Mouse (Mus musculus): ENCODE results near the gene Cpne5.
"Not testable (repeated sequence)": the region's sequence is repeated elsewhere in the genome, so short reads cannot be mapped to it uniquely, and the experiment has no call there.

Cpne5 gene

DNA sequence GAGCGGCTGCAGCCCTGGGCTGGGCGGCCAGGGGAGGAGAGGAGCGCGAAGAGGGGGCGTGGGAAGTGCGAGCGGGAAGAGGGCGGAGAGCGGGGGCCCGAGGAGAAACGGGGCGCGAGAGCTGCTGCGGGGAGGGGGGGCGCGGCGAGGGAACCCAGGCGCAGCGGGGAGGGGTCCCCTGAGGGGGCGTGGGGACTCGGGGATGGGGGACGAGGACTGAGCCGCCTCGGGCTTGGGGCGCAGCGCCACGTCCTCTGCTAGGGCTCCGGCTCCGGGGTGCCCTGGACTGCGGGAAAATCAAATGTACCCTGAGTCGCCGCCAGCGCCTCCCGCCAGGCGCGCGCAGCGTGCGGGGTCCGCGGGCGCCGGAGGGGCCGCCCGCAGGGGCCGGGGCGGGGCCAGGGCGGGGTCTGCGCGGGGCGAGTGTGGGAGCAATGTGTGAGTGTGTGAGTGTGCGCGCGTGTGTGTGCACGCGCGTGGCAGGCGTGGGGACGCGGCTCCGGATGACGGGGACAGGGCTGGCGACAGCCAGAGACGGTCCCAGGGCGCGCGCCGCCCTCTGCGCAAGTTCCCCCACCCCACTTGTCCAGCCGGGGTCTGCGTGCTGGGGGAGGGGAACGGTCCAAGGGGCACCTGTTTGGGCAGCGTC lies at the start of gene Cpne5:
Cpne5 (minus strand) TSS at position 396 of the 649 bp plus-strand sequence.
- DNase-seq = peak; percentile 50

DNA sequence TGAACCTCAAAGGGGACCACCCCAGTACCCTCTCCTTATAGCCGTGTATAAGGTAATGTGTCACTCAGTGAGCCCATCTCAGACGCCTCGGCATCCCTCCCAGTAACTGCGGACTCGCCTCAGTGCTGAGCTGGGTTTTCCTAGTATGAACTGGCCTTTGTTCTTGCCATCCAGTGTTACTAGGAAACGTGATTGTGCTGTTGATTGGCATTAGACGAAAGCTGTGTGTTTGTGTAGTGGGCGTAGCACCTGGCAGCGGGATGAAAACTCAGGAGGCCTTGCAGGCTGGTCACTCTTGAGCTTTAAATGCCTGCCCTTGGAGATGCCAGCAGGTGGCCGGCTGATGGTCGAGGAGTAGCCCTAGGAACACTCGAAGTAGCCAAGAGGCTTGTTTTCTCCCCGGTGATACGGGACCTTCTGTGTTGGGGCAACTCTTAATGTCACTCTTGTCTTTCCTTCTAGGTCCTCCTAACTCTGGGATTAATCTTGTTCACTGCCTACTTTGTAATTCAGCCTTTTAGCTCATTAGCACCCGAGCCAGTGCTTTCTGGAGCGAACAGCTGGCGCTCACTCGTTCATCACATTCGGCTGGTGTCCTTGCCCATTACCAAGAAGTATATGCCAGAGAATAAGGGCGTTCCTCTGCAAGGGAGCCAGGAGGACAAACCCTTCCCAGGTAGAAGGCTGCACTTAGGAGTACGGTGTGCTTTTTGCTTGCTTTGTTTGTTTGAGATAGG lies 44.4 kb upstream of the Cpne5 start:
- DNase-seq = no peak

DNA sequence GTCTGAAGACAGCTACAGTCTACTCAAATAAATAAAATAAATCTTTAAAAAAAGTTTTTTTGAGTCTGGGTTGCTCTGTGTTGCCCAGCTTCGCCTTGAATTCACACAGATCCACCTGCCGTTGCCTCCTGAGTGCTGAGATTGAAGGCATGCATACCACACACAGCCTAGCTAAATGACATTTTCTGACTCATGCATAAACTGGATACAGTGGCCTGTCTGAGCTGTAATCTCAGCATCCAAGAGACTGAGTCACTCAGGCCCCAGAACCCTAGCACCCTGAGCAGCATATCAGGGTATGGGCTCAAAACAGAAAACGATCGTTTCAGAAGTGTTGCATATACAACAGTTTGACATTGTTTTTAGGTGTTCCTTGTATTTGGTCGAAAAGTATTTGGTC lies 43.6 kb upstream of the Cpne5 start:
- DNase-seq = no peak

DNA sequence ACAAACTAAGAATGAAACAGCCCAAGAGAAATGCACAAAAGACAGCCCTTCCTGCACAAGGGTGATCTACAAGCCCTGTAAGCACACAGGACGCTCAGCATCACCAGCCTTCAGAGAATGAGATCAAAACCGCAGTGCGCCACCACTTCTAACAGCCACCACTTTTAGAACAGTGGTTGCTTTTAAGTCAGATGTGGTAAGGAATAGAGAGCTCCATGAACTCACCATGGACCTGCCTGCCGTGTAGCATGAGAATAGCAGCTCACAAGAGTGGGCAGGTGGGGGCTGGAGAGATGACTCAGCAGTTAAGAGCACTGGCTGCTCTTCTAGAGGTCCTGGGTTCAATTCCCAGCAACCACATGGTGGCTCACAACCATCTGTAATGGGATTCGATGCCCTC lies 42.5 kb upstream of the Cpne5 start:
- DNase-seq = peak; percentile 83

DNA sequence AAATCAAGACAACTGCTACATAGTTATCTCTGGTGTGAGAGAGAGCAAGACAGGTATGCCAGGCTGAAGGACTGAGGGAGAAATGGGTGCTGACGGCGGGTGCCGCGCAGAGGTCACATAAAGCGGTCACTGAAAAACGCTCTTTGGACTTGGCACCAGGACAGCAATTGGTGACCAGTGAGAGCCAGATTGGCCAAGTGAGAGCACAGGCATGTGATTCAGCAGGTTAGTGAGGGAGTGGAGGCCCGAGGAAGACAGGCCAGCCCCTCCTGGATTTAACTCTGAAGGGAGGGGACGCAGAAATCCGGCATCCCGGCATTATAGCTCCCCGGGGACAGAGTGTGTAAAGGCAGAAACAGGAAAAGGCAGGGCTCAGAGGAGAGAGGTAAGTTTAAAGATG lies 35.9 kb upstream of the Cpne5 start:
- DNase-seq = no peak

DNA sequence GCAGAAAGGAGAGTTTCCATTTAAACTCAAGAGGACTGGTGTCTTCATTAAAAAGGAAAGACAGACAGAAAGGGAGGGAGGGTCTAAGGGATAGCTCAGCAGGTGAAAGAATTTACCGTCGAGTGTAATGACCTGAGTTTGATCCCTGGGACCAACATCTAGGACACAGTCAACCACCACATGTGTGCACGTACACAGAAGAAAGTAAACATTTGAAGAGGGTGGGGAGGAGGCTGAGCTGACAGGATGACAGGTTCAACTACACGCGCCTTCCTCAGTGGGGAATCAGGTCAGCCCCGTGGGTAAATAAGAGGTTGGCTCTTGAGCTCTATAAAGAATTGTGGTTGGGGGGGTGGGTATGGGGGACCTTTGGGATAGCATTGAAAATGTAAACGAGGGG lies 35.2 kb upstream of the Cpne5 start:
- DNase-seq = no peak

DNA sequence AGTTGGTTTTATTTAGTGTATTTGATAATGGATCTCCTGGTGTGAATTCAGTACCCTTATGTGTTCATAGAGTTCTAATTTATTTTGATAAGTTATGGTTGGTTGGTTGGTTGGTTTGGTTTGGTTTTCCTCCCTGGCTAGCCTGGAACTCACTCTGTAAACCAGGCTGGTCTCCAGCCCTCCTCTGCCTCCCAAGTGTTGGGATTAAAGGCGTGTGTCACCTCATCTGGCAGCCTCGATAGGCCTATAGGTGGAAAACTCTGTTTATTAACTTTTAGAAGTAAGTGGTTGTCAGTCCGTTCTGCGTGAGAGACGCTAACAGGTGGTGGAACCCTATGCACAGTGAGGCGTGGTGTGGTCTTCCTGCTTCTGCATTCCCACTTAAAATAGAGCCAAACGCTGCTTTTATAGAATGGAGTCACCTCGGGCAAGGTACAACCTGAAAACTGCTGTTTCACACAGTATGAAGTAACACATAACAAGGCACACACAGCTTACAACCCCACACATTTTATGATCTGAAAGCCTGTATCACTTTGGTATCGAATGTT lies 32.3 kb upstream of the Cpne5 start:
- DNase-seq = no peak

DNA sequence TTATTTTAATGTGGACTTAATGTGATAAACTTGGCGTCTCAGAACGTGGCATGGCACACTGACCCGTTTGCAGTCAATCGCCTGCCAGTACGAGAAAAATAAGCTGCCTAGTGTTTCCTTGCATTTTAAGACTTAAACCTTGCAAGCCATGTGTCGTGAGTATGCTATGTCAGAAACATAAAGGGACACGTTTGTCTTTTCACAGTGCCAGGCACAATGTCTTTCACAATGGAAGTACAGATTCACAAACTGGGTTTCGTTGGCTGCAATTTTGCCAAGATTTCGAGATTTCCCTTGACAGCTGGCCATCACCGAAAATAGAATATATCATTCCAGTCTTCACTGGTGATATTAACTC lies 31.4 kb upstream of the Cpne5 start:
- no peak for DNase-seq

DNA sequence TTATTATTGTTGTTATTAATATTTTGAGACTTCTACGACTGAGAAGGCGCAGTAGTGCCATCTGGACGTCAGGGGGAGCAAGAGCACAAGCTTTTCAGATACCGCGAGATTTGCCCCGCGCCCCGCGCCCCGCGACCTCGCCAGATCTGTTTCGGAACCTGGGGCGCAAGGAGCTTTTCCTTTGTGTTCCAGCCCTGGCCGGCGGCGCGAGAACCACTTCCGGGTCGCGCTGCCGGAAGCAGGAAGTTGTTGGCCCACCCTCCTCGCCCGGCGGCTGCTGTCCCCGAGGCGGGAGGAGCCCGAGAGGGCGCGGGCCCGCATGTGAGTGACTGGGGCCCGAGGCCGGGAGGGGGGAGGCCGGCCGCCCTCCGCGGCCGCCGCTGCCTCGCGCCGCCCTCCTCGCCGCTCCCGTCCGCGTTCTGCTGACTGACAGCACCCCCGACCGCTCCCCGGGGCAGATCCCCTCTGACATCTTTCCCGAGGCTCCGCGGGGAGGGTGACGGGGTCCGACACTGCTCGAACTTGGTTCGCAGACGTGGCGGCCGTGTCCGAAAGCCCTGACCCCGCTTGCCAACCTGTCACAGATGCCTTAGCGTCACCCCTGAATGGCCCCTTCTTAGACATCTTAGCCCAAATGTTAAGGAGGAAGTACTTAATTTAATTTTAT lies 30.8 kb upstream of the Cpne5 start, which contains the start of gene BC004004:
BC004004 (plus strand) TSS at position 107 of the 667 bp plus-strand sequence.
- peak; percentile 95 for DNase-seq

DNA sequence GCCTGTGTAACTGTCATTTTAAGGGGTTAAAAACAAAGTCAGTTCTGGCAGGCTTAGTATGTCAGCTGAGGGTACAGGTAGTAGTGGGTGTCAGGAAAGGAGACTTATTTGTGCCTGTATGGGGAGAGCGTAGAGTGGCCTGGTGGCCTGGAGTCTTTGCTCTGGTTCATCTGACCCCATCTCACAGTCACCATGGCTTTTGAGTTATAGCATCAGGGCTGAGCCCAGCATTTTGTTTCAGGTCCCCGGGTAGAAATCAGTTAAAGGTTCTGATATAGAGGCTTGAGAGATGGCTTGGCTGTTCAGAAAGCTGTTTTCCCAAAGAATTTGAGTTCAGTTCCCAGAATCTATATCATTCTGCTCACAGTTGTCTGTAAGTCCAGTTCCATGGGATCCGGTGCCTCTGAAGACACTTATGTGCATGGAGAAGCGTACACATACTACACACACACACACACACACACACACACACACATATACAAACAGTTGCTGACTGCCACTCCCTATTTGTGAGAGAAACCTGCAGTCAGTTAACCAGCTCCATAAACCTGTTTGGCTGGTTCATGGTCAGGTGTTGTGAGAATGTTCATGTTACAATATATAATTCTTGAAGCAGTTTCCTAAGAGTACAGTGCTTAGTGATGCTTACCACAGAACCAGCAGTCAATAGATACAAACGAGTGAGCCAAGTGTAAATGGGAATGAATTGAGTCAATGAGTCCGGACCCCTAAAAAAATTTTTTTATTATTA lies 30.1 kb upstream of the Cpne5 start:
- no peak for DNase-seq

DNA sequence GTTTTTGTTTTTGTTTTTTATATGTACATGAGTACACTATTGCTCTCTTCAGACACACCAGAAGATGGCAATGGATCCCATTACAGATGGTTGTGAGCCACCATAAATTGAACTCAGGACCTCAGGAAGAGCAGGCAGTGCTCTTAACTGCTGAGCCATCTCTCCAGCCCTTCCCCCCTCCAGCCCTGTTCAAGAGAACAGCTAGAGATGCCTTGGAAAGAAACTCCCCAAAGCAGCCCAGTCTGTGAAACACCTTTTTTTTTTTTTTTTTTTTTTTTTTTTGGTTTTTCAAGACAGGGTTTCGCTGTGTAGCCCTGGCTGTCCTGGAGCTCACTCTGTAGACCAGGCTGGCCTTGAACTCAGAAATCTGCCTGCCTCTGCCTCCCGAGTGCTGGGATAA lies 29.1 kb upstream of the Cpne5 start:
- not testable (repeated sequence) for DNase-seq

DNA sequence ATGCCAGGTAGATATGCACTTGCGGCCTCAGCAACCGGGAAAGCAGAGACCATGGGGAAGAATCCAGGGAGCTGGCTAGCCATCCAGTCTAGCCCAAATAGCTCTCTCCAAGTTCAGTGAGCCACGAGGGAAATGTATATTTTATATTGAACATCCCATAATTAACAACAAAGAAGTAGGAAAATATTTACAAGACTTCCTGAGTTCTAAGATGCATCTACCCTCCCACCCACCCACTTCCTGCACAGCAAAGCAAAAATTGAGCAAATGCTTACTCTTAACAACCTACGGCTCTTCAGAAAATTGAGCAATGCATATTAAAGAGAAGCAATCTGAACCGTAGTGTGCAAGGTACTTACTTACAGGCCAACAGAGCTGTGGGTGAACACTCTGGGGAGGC lies 26.8 kb upstream of the Cpne5 start:
- no peak for DNase-seq

DNA sequence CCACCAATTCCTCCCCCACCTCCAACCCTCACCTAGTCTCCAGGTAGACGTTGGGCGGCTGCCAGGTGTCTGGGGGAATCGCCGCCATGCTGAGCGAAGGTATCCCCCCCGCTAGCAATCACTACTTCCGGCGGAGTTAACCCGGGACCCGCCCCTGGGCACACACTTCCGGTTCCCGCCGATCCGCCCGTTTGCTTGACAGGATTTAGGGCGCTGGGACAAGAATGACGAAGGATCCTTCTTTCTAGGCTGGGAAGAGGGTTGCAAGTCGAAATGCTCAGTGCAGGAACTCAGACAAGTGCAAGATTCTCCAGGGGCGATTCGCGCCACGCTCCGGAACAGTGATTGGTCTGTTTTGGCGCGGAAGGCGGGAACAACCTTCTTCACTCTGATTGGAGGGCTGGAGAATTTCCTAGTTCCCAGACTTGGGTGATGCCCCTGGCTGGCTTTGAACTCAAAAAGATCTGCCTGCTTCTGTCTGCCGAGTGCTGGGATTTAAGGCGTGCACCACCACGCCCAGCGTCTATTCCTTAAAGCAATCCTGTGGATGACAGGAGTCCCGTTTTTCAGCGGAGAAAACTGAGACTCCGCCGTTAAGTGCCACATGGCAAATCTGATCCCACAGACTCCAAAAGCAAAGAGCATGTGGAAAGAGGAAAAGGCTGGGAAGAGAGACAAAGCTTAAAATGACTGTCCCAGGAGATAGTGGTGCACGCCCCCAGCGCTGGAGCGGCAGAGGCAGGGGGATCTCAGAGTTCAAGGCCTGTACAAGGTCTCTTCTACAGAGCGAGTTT lies 26.1 kb upstream of the Cpne5 start, which contains the start of gene Ppil1:
Ppil1 (minus strand) TSS at position 347 of the 794 bp plus-strand sequence.
- peak; percentile 89 for DNase-seq

DNA sequence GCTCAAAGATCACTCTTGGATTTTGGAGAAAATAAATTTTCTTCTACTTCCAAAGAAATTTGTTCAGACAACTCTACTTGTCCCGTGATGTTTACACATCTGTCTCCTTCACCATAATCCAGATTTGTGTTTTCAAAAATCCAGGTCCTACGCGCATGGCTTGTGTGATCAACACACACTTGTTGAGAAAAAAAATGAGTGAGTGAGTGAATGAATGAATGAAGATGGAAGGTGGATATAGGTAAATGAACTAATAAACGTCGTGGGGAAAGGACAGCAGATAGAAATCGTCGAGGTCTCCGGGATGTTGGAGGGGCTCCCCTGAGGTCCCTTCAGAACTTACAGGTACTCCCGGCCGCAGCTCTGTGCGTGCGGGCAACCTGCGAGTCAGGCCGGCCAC lies 25.4 kb upstream of the Cpne5 start:
- DNase-seq = no peak

DNA sequence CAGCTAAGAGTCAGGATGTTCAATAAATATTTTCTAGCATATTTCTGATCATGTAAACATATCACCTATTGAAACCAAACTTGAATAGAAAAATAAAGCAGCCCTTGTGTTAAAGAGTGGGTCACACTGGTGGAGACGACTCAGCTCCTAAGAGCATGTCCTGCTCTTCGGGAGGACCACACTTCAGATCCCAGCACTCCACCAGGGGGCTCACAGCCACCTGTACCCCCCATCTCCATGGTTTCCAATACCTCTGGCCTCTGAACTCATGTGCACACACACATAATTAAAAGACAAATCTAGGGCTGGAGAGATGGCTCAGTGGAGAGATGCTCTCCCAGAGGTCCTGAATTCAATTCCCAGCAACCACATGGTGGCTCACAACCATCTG lies 24.3 kb upstream of the Cpne5 start:
- peak; percentile 52 for DNase-seq

DNA sequence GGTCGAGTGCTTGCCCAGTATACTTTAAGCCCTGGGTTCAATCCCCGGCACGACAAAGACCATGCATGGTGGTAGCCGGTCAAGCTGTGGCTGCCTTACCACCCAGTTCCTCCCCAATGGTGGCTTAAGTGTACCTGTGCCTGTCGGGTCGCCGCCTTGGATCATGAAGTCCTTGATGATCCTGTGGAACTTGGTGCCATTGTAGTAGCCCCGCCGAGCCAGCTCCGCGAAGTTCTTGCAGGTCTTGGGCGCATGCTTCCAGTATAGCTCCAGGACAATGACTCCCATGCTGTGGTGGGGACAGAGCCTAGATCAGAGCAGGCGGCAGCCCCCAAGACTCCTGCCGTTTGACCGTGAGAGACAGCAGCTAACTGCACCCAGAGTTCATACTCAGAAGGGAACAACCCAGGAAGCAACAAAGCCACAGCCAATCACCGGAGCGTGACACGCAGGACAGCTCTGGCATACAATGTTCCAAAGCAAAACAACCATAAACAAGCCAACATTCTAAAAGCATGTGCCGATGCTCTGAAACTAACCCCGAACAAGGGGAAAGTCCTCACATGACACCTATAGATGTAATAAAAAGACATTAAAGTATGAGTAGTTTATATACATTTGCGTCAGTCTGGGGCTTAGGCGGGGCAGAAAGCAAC lies 23.8 kb upstream of the Cpne5 start:
- DNase-seq = no peak

DNA sequence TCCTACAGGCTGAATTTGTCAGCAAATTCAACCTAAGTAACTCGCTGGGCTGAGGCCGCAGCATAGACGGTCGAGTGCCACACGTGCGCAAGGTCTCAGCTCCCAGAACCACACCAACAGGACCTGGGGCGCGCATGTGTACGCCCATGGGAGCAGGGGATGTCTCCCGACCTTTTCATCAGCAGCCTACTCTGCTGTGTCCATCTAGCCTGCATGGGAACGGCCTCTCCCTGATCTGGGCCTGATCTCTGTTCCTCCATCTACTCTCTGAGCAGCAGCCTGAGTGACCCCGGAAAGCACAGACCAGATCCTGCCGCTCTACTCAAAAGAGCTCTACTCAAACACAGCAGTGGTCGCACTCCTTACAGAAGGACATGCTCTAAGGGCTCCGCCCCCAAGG lies 22.5 kb upstream of the Cpne5 start:
- no peak for DNase-seq

DNA sequence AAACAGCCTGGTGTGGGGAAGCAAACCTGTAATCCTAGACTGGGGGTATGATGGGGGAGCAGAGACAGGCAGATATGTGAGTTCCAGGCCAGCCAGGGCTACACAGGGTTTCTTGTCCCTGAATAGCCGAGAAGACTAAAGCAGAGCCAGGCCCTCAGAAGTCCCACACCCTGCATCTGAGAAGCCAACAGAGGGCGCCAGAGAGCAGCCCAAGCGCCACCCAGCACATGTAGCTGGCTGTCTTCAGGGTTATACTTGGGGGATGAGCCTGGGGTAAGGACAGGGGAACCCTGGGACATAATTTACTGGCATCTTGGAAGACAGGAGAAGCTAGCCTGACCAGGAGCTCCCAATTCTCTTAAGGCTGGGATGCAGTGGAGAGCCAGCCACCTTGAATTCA lies 21.5 kb upstream of the Cpne5 start:
- peak; percentile 91 for DNase-seq

DNA sequence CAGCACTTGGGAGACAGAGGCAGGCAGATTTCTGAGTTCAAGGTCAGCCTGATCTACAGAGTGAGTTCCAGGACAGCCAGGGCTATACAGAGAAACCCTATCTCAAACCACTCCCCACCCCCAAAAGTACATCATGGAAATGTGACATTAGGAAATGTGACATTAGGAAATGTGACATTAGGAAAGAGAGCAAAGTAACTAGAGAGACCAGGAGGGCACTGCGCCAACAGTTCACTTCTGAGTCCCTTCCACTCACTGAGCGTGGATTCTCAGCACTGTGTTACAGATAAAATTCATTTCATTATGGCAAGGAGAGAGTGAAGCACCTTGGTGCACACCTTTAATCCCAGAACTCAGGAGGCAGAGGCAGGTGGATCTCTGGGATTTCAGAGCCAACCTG lies 21.0 kb upstream of the Cpne5 start:
- no peak for DNase-seq

DNA sequence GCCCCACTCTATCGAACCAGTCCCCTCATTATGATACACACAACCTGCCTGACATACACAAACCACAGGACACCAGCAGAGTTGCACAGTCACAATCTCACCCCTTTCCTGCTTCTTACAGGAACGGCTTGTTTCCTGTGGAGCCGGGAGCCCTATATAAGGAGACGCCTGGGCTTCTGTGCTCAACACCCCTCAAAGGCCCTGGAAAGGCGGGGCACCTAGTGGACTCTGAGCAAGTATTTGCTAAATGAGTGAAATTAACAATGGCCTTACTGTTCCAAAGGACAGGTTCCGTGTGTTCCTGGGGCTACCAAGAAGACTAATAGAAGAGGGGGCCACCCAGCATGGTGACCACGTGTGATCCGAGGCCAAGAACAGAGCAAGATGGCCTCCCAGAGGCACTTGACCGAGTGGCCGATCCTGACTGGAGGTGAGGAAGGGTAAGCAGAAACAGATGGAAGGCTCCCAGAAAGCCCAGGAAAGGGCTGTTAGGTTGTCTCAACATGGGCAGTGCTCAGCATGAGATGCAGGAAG lies 20.1 kb upstream of the Cpne5 start:
- no peak for DNase-seq

DNA sequence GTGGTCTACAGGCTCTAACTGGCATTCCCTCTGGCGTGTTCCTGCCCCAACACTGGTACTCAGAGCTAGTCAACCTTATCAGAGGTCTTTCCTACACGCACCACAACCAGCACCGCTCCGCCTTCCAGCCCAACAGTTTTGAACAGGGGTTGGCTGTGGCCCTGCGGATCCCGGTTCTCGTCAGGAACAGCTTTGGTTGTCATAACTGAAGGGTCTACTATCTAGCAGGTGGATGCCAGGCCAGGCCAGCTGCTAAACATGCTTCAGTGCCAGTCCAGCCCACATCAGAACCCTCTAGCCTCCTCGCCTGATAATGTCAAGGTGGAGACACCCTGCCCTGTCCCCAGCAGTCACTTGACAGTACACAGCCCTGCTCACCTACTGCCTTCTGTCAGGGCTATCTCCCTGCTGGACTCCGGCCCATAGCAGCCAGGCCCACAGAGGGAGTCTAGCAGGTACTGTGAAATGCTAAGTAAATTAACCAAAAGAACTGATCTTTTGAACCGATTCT lies 19.1 kb upstream of the Cpne5 start:
- DNase-seq = no peak

Measured in thymus, postnatal 4 days (tissue).